Mouse (Mus musculus): Measurements from ENCODE around the gene Cog4. TPM values are rescaled to one million over a fixed set of nuclear protein-coding genes. Genes with fewer than 3 reads are reported as not detected.
"Not testable (repeated sequence)": the region's sequence is repeated elsewhere in the genome, so short reads cannot be mapped to it uniquely, and the experiment has no call there.

The Cog4 gene
- polyA plus RNA-seq, 1 experiment from 2014 or later: 64.6 TPM

- WGBS: 42% methylated on average over 3 of the region's 3 CpGs
- peak overlapping the region; percentile 90 for H3K9ac ChIP-seq (replicated peaks; ENCODE audit: low read depth, low read length)
- H3K9me3 ChIP-seq (ENCODE audit: control insufficient read depth, low read length): no peaks in the 10 kb centered on the region
- H3K4me2 ChIP-seq (ENCODE audit: low read depth, low read length): peak overlapping the region; percentile 68
- no peak for ATAC-seq (ENCODE audit: low read depth)
- H3K27ac ChIP-seq (ENCODE audit: low read depth, low read length): no peak overlapping the region
- peaks cover 16% of the 10 kb centered on the region for H3K4me1 ChIP-seq (ENCODE audit: control insufficient read depth, insufficient read depth, low read length)
- H3K36me3 ChIP-seq (ENCODE audit: control insufficient read depth, insufficient read depth, low read length): no peaks in the 10 kb centered on the region
- H3K27me3 ChIP-seq (ENCODE audit: control insufficient read depth, insufficient read depth, low read length): no peaks in the 10 kb centered on the region
- peak overlapping the region; percentile 73 for H3K4me3 ChIP-seq (ENCODE audit: low read depth, low read length)
These were observed 74.4 kb downstream of the Cog4 start for GRCm38 (mm10) chr8:110920773-110921277.

GRCm38 (mm10) chr8:110921492-110922230 is 75.3 kb downstream of the Cog4 start:
- Histone ChIP-seq H3K4me2 (ENCODE audit: low read depth, low read length) (peak overlapping the region; percentile 68), H3K27me3 (ENCODE audit: control insufficient read depth, insufficient read depth, low read length) (no peaks in the 10 kb centered on the region), H3K4me1 (ENCODE audit: control insufficient read depth, insufficient read depth, low read length) (peaks cover 16% of the 10 kb centered on the region), H3K36me3 (ENCODE audit: control insufficient read depth, insufficient read depth, low read length) (no peaks in the 10 kb centered on the region), H3K4me3 (ENCODE audit: low read depth, low read length) (peak overlapping the region; percentile 73; the same call in 1 of the 2 replicates), H3K27ac (ENCODE audit: low read depth, low read length) (no peak overlapping the region), H3K9ac (replicated peaks; ENCODE audit: low read depth, low read length) (no peak overlapping the region), H3K9me3 (ENCODE audit: control insufficient read depth, low read length) (no peaks in the 10 kb centered on the region)
- WGBS: 29% methylated on average over 7 of the region's 7 CpGs
- ATAC-seq (ENCODE audit: low read depth): no peak

- no peaks in the 10 kb centered on the region for H3K27me3 ChIP-seq (ENCODE audit: control insufficient read depth, insufficient read depth, low read length)
- no peaks in the 10 kb centered on the region for H3K36me3 ChIP-seq (ENCODE audit: control insufficient read depth, insufficient read depth, low read length)
- WGBS: 70% methylated on average over 8 of the region's 8 CpGs
- H3K4me2 ChIP-seq (ENCODE audit: low read depth, low read length): no peak overlapping the region
- H3K9ac ChIP-seq (replicated peaks; ENCODE audit: low read depth, low read length): no peak overlapping the region
- no peak overlapping the region for H3K27ac ChIP-seq (ENCODE audit: low read depth, low read length)
- peaks cover 9% of the 10 kb centered on the region for H3K4me1 ChIP-seq (ENCODE audit: control insufficient read depth, insufficient read depth, low read length)
- ATAC-seq (ENCODE audit: low read depth): no peak
- no peak overlapping the region for H3K4me3 ChIP-seq (ENCODE audit: low read depth, low read length)
- H3K9me3 ChIP-seq (ENCODE audit: control insufficient read depth, low read length): no peaks in the 10 kb centered on the region
These were observed 79.3 kb downstream of the Cog4 start for GRCm38 (mm10) chr8:110925691-110926140.

GRCm38 (mm10) chr8:110926690-110927089 is 80.3 kb downstream of the Cog4 start:
- no peak overlapping the region for H3K27ac ChIP-seq (ENCODE audit: low read depth, low read length)
- no peak overlapping the region for H3K4me3 ChIP-seq (ENCODE audit: low read depth, low read length)
- no peaks in the 10 kb centered on the region for H3K36me3 ChIP-seq (ENCODE audit: control insufficient read depth, insufficient read depth, low read length)
- 57% methylated on average over 5 of the region's 5 CpGs for WGBS
- no peaks in the 10 kb centered on the region for H3K4me1 ChIP-seq (ENCODE audit: control insufficient read depth, insufficient read depth, low read length)
- no peak overlapping the region for H3K9ac ChIP-seq (replicated peaks; ENCODE audit: low read depth, low read length)
- ATAC-seq (ENCODE audit: low read depth): no peak
- H3K27me3 ChIP-seq (ENCODE audit: control insufficient read depth, insufficient read depth, low read length): no peaks in the 10 kb centered on the region
- no peaks in the 10 kb centered on the region for H3K9me3 ChIP-seq (ENCODE audit: control insufficient read depth, low read length)
- no peak overlapping the region for H3K4me2 ChIP-seq (ENCODE audit: low read depth, low read length)

GRCm38 (mm10) chr8:110928435-110928834 is 82.0 kb downstream of the Cog4 start:
- WGBS: 87% methylated on average over 7 of the region's 7 CpGs
- Histone ChIP-seq H3K36me3 (ENCODE audit: control insufficient read depth, insufficient read depth, low read length) (no peaks in the 10 kb centered on the region), H3K4me1 (ENCODE audit: control insufficient read depth, insufficient read depth, low read length) (no peaks in the 10 kb centered on the region), H3K4me2 (ENCODE audit: low read depth, low read length) (no peak overlapping the region), H3K9ac (replicated peaks; ENCODE audit: low read depth, low read length) (no peak overlapping the region), H3K27ac (ENCODE audit: low read depth, low read length) (no peak overlapping the region), H3K9me3 (ENCODE audit: control insufficient read depth, low read length) (no peaks in the 10 kb centered on the region), H3K27me3 (ENCODE audit: control insufficient read depth, insufficient read depth, low read length) (no peaks in the 10 kb centered on the region), H3K4me3 (ENCODE audit: low read depth, low read length) (no peak overlapping the region)
- no peak for ATAC-seq (ENCODE audit: low read depth)

- ATAC-seq (ENCODE audit: low read depth): no peak
- no peak overlapping the region for H3K4me3 ChIP-seq (ENCODE audit: low read depth, low read length)
- H3K9ac ChIP-seq (replicated peaks; ENCODE audit: low read depth, low read length): no peak overlapping the region
- H3K27ac ChIP-seq (ENCODE audit: low read depth, low read length): no peak overlapping the region
- H3K4me2 ChIP-seq (ENCODE audit: low read depth, low read length): no peak overlapping the region
- H3K36me3 ChIP-seq (ENCODE audit: control insufficient read depth, insufficient read depth, low read length): no peaks in the 10 kb centered on the region
- no peaks in the 10 kb centered on the region for H3K4me1 ChIP-seq (ENCODE audit: control insufficient read depth, insufficient read depth, low read length)
- H3K27me3 ChIP-seq (ENCODE audit: control insufficient read depth, insufficient read depth, low read length): no peaks in the 10 kb centered on the region
- no peaks in the 10 kb centered on the region for H3K9me3 ChIP-seq (ENCODE audit: control insufficient read depth, low read length)
- WGBS: 63% methylated on average over 5 of the region's 5 CpGs
These were observed 82.7 kb downstream of the Cog4 start for GRCm38 (mm10) chr8:110929066-110929465.

GRCm38 (mm10) chr8:110929672-110930071 is 83.3 kb downstream of the Cog4 start:
- 94% methylated on average over 6 of the region's 8 CpGs for WGBS

GRCm38 (mm10) chr8:110931176-110931939 is 85.0 kb downstream of the Cog4 start:
- Histone ChIP-seq H3K9me3 (ENCODE audit: control insufficient read depth, low read length) (no peaks in the 10 kb centered on the region), H3K4me3 (ENCODE audit: low read depth, low read length) (no peak overlapping the region), H3K27ac (ENCODE audit: low read depth, low read length) (no peak overlapping the region), H3K9ac (replicated peaks; ENCODE audit: low read depth, low read length) (no peak overlapping the region), H3K4me2 (ENCODE audit: low read depth, low read length) (no peak overlapping the region), H3K4me1 (ENCODE audit: control insufficient read depth, insufficient read depth, low read length) (no peaks in the 10 kb centered on the region), H3K36me3 (ENCODE audit: control insufficient read depth, insufficient read depth, low read length) (no peaks in the 10 kb centered on the region), H3K27me3 (ENCODE audit: control insufficient read depth, insufficient read depth, low read length) (no peaks in the 10 kb centered on the region)
- WGBS: 80% methylated on average over 12 of the region's 12 CpGs
- ATAC-seq (ENCODE audit: low read depth): no peak

More at GRCm38 (mm10) chr8:110929672-110930071, 83.3 kb downstream of the Cog4 start:
- ATAC-seq (ENCODE audit: low read depth); H3K4me1 ChIP-seq (ENCODE audit: control insufficient read depth, insufficient read depth, low read length); H3K36me3 ChIP-seq (ENCODE audit: control insufficient read depth, insufficient read depth, low read length); H3K27ac ChIP-seq (ENCODE audit: low read depth, low read length); H3K9me3 ChIP-seq (ENCODE audit: control insufficient read depth, low read length); H3K4me3 ChIP-seq (ENCODE audit: low read depth, low read length); H3K9ac ChIP-seq (replicated peaks; ENCODE audit: low read depth, low read length); H3K4me2 ChIP-seq (ENCODE audit: low read depth, low read length); H3K27me3 ChIP-seq (ENCODE audit: control insufficient read depth, insufficient read depth, low read length): not testable (repeated sequence)
